Mouse (Mus musculus) lung, embryonic 15.5 days (tissue): ENCODE measurements around the gene Clps. TPM values are rescaled to one million over a fixed set of nuclear protein-coding genes. Genes with fewer than 3 reads are reported as not detected.
"Not testable (repeated sequence)": the region's sequence is repeated elsewhere in the genome, so short reads cannot be mapped to it uniquely, and the experiment has no call there.

Source experiments
- ATAC-seq: fragments of 200-750 bp; cut with Nextera tagmentation; 2 replicates; pipeline ENCODE4 v1.8.0; 2017; ENCODE audit warnings: moderate number of reproducible peaks, borderline replicate concordance; ENCODE audit not compliant: low FRiP score, low TSS enrichment; ENCODE audit errors: extremely low read depth
- H3K27ac ChIP-seq: fragments of 300-500 bp; sonication (generic); 2 replicates; pipeline ENCODE4 v1.5.1; 2015; ENCODE audit warnings: moderate library complexity, mild to moderate bottlenecking, inconsistent platforms
- H3K27me3 ChIP-seq: fragments of 300-500 bp; sonication (generic); 2 replicates; pipeline ENCODE4 v1.6.1; 2015; ENCODE audit warnings: inconsistent platforms
- H3K36me3 ChIP-seq: fragments of 300-500 bp; sonication (generic); 2 replicates; pipeline ENCODE4 v1.6.1; 2015; ENCODE audit warnings: inconsistent platforms
- H3K4me1 ChIP-seq: fragments of 300-500 bp; sonication (generic); 2 replicates; pipeline ENCODE4 v1.6.1; 2015; ENCODE audit warnings: inconsistent platforms
- H3K4me2 ChIP-seq: fragments of 300-500 bp; sonication (generic); 2 replicates; pipeline ENCODE4 v1.6.1; 2015; ENCODE audit warnings: inconsistent platforms, mild to moderate bottlenecking, moderate library complexity
- H3K4me3 ChIP-seq: fragments of 300-500 bp; sonication (generic); 2 replicates; pipeline ENCODE4 v1.5.1; 2015; ENCODE audit warnings: mild to moderate bottlenecking, inconsistent platforms
- H3K9ac ChIP-seq: fragments of 300-500 bp; sonication (generic); 2 replicates; pipeline ENCODE4 v1.6.1; 2015; ENCODE audit warnings: inconsistent platforms
- H3K9me3 ChIP-seq: fragments of 300-500 bp; sonication (generic); 2 replicates; pipeline ENCODE4 v1.6.1; 2016; ENCODE audit warnings: inconsistent platforms
- WGBS: fragments of 180-500 bp; shearing (Covaris S2); methylation state at CpG from one replicate; pipeline ENCODE4 v1.1.7; 2015; 5-methylcytosine and 5-hydroxymethylcytosine counted together
- polyA plus RNA-seq: library from polyadenylated mRNA; unstranded; fragments of >200 nt; fragmentation: Nextera tagmentation; extraction: Ambion mirVana; gene quantifications from 2 replicates; pipeline ENCODE4 v1.2.1, GENCODE M21; 2015

Clps gene
- polyA plus RNA-seq, 1 experiment from 2014 or later = 0.34 TPM

DNA sequence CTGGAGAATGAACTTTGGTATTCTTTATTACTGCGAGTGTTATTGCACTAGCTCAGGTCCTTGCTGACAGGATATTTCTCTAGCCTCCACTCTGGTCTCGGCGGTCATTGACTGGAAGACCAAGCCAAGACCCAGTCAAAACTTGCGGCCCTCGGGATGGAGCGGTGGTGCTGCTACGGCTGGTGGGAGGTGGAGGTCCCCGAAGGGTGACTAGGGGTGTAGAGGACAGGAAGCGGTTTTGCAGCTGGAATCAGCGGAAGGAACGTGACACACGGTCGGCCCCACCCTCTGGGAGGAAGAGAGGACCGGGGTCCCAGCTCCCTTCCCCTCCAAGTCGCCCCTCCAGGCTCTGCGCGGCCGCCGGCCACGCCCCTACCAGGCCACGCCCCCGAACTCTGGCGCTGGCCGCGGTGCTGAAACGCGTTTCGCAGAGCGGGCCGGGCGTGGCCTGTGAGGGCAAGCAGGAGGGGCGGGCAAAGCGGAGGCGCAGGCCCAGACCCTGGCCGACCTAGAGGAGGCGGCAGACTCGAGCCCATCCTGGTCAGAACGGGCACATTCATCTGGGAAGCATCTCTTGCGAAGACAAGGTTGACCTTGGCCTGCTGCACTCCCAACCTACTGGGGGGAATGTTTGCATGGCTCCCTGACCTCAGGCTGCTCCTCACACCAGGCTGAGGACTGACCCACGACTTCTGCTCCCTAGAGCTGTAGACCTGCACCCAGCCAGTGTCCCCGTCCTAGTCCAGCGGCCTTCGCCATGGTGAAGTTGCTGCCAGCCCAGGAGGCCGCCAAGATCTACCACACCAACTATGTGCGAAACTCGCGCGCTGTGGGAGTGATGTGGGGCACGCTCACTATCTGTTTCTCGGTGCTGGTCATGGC is 14.9 kb upstream of the Clps start, which contains the start of gene Lhfpl5:
Lhfpl5 (plus strand) TSS at position 398 of the 882 bp plus-strand sequence.
- no peak within 1 kb of the TSS for H3K27ac ChIP-seq
- H3K36me3 ChIP-seq = no peaks in the 10 kb centered on the region
- 13% methylated on average over 50 of the region's 50 CpGs for WGBS
- H3K4me1 ChIP-seq = peaks cover 9% of the 10 kb centered on the region; the same call in 1 of the 2 replicates
- H3K9me3 ChIP-seq = no peaks in the 10 kb centered on the region
- H3K4me3 ChIP-seq = peak within 1 kb of the TSS; percentile 26
- peak; percentile 72; the same call in 1 of the 2 replicates for ATAC-seq
- H3K4me2 ChIP-seq = peak within 1 kb of the TSS; percentile 58
- H3K9ac ChIP-seq = no peak within 1 kb of the TSS
- peaks cover 3% of the 10 kb centered on the region; the same call in 1 of the 2 replicates for H3K27me3 ChIP-seq

DNA sequence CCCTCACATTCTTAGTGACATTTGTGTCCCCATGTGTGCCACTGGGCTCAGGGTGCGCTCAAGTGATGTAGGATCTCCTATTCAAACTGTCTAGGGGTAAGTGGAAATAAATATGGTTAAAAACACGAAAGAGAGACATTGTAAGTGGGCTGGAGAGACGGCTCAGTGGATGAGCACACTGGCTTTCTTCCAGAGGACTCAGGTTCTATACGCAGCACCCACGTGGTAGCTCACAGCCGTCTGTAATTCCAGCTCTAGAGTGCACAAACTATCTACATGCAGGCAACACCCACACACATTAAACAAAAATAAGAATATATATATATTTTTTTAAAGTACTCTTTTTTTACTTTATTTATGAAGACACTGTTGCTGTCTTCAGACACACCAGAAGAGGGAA is 12.4 kb upstream of the Clps start:
- ATAC-seq = no peak
- Histone ChIP-seq H3K4me2 (no peak overlapping the region), H3K4me1 (peaks cover 9% of the 10 kb centered on the region; the same call in 1 of the 2 replicates), H3K9ac (no peak overlapping the region), H3K36me3 (no peaks in the 10 kb centered on the region), H3K4me3 (no peak overlapping the region), H3K27me3 (peaks cover 3% of the 10 kb centered on the region; the same call in 1 of the 2 replicates), H3K9me3 (no peaks in the 10 kb centered on the region), H3K27ac (no peak overlapping the region)
- 70% methylated on average over 6 of the region's 6 CpGs for WGBS

GRCm38 (mm10) chr17:28572521-28572920 is 12.0 kb upstream of the Clps start:
- Histone ChIP-seq H3K4me2 (no peak overlapping the region), H3K9ac (no peak overlapping the region), H3K27me3 (peaks cover 3% of the 10 kb centered on the region; the same call in 1 of the 2 replicates), H3K9me3 (no peaks in the 10 kb centered on the region), H3K4me1 (peaks cover 9% of the 10 kb centered on the region; the same call in 1 of the 2 replicates), H3K27ac (no peak overlapping the region), H3K36me3 (no peaks in the 10 kb centered on the region), H3K4me3 (no peak overlapping the region)
- 73% methylated on average over 7 of the region's 7 CpGs for WGBS
- ATAC-seq = no peak

DNA sequence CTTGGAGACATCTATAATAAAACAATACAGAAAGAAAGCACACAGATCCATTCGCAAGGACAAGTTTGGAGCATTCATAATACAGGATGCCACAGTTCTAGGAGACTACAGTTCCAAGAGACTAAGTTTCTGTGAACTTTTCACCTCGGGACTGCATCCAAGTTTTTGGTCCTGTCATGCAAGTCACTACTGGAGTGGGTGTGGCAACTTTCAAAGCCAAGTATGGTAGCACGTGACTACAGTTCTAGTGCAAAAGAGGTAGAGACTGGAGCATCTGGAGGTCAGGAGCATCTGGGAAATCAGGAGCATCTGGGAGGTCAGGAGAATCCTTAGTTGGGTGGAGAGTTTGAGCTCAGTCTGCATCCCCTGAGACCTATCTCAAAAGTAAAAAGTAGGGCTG is 11.3 kb upstream of the Clps start:
- Histone ChIP-seq H3K9ac (no peak overlapping the region), H3K27ac (no peak overlapping the region), H3K9me3 (no peaks in the 10 kb centered on the region), H3K4me2 (no peak overlapping the region), H3K4me1 (peaks cover 9% of the 10 kb centered on the region; the same call in 1 of the 2 replicates), H3K36me3 (no peaks in the 10 kb centered on the region), H3K27me3 (peaks cover 3% of the 10 kb centered on the region; the same call in 1 of the 2 replicates), H3K4me3 (no peak overlapping the region)
- WGBS = 58% methylated on average over 3 of the region's 3 CpGs
- ATAC-seq = no peak

DNA sequence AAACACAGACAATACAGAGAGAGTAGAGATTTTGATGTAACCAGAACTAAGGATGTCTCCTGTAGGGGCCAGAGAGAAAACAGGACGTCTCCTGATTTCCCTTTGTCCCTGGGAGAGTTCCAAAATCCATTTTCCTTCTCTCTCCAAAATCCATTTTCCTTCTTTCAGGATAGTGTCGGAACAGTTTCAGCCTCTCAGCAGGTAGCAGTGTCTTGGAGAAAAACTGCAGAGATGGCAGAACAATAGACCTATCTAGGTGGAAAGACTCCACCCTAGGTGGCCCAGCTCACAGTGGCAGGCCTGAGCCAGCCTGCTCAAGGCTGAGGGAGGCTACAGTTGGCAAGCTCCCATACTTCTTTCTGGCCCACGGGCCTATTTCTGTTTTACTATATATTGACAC is 7.0 kb upstream of the Clps start:
- no peak overlapping the region for H3K4me2 ChIP-seq
- no peaks in the 10 kb centered on the region for H3K27me3 ChIP-seq
- H3K9ac ChIP-seq = no peak overlapping the region
- H3K36me3 ChIP-seq = no peaks in the 10 kb centered on the region
- no peaks in the 10 kb centered on the region for H3K4me1 ChIP-seq
- ATAC-seq = no peak
- no peak overlapping the region for H3K4me3 ChIP-seq
- 41% methylated on average over 3 of the region's 3 CpGs for WGBS
- H3K27ac ChIP-seq = no peak overlapping the region
- H3K9me3 ChIP-seq = no peaks in the 10 kb centered on the region

- H3K9me3 ChIP-seq = no peaks in the 10 kb centered on the region
- H3K4me1 ChIP-seq = peaks cover 10% of the 10 kb centered on the region; the same call in 1 of the 2 replicates
- H3K36me3 ChIP-seq = no peaks in the 10 kb centered on the region
- H3K27me3 ChIP-seq = no peaks in the 10 kb centered on the region
- no peak for ATAC-seq
- no peak overlapping the region for H3K27ac ChIP-seq
- no peak overlapping the region for H3K4me3 ChIP-seq
- H3K9ac ChIP-seq = no peak overlapping the region
- H3K4me2 ChIP-seq = no peak overlapping the region
Measured at GRCm38 (mm10) chr17:28565181-28565580, 4.6 kb upstream of the Clps start.

GRCm38 (mm10) chr17:28561613-28562012 is 1.0 kb upstream of the Clps start:
- H3K9ac ChIP-seq = no peak overlapping the region
- peak overlapping the region; percentile 60 for H3K27ac ChIP-seq
- no peak overlapping the region for H3K4me3 ChIP-seq
- no peaks in the 10 kb centered on the region for H3K27me3 ChIP-seq
- ATAC-seq = peak; percentile 55; the same call in 1 of the 2 replicates
- peaks cover 10% of the 10 kb centered on the region; the same call in 1 of the 2 replicates for H3K4me1 ChIP-seq
- H3K9me3 ChIP-seq = no peaks in the 10 kb centered on the region
- H3K36me3 ChIP-seq = no peaks in the 10 kb centered on the region
- WGBS = 36% methylated on average over 7 of the region's 7 CpGs
- H3K4me2 ChIP-seq = no peak overlapping the region

- Histone ChIP-seq H3K4me1 (peaks cover 13% of the 10 kb centered on the region; the same call in 1 of the 2 replicates), H3K9me3 (no peaks in the 10 kb centered on the region), H3K27ac (no peak overlapping the region), H3K4me2 (no peak overlapping the region), H3K4me3 (no peak overlapping the region), H3K27me3 (no peaks in the 10 kb centered on the region), H3K36me3 (no peaks in the 10 kb centered on the region), H3K9ac (no peak overlapping the region)
- 72% methylated on average over 6 of the region's 6 CpGs for WGBS
- ATAC-seq = no peak
Measured at GRCm38 (mm10) chr17:28557772-28558171, 2.8 kb downstream of the Clps start.

- Histone ChIP-seq H3K36me3 (no peaks in the 10 kb centered on the region), H3K27ac (no peak overlapping the region), H3K27me3 (no peaks in the 10 kb centered on the region), H3K4me2 (no peak overlapping the region), H3K4me3 (no peak overlapping the region), H3K9ac (no peak overlapping the region), H3K4me1 (peaks cover 12% of the 10 kb centered on the region; the same call in 1 of the 2 replicates), H3K9me3 (no peaks in the 10 kb centered on the region)
- ATAC-seq = no peak
- 45% methylated on average over 6 of the region's 6 CpGs for WGBS
Measured at GRCm38 (mm10) chr17:28556635-28557396, 3.8 kb downstream of the Clps start.

GRCm38 (mm10) chr17:28554021-28554420 is 6.5 kb downstream of the Clps start:
- H3K9ac ChIP-seq, H3K4me2 ChIP-seq, H3K4me1 ChIP-seq, ATAC-seq, H3K4me3 ChIP-seq, H3K27ac ChIP-seq, H3K36me3 ChIP-seq, H3K9me3 ChIP-seq, H3K27me3 ChIP-seq: not testable (repeated sequence)
- 92% methylated on average over 4 of the region's 4 CpGs for WGBS

GRCm38 (mm10) chr17:28553040-28553793 is 7.3 kb downstream of the Clps start:
- 0 out of 2 replicates have a peak, but pooled peaks cover 3% of the 10 kb centered on the region for H3K4me1 ChIP-seq
- WGBS = 4% methylated on average over 14 of the region's 14 CpGs
- H3K4me3 ChIP-seq = no peak overlapping the region
- H3K9ac ChIP-seq = no peak overlapping the region; the same call in 1 of the 2 replicates
- no peak overlapping the region for H3K4me2 ChIP-seq
- H3K27me3 ChIP-seq = no peaks in the 10 kb centered on the region
- ATAC-seq = no peak
- H3K9me3 ChIP-seq = no peaks in the 10 kb centered on the region
- no peaks in the 10 kb centered on the region for H3K36me3 ChIP-seq
- H3K27ac ChIP-seq = no peak overlapping the region
